Mouse (Mus musculus): ENCODE data around the gene Sdha. TPM values are rescaled to one million over a fixed set of nuclear protein-coding genes. Genes with fewer than 3 reads are reported as not detected.
A peak's percentile ranks its signal among the peaks of the same experiment; 100 is the strongest.

Sdha gene
- polyA plus RNA-seq, 1 experiment = 83.1 TPM

GRCm38 (mm10) chr13:74381533-74382276 is 31.6 kb upstream of the Sdha start:
- Histone ChIP-seq H3K27ac (ENCODE audit: control insufficient read depth, insufficient read depth, low read depth, low read length) (no peak overlapping the region), H3K36me3 (ENCODE audit: control insufficient read depth, insufficient read depth, low read length) (no peaks in the 10 kb centered on the region), H3K27me3 (ENCODE audit: control insufficient read depth, insufficient read depth, low read length) (no peaks in the 10 kb centered on the region), H3K4me1 (ENCODE audit: control insufficient read depth, insufficient read depth, low read length) (no peaks in the 10 kb centered on the region; the same call in 1 of the 2 replicates), H3K4me3 (ENCODE audit: control insufficient read depth, low read depth, low read length) (no peak overlapping the region)
- TF ChIP-seq POLR2A (IDR thresholded peaks at IDR 0.05; ENCODE audit: control insufficient read depth, low read depth, low read length) (no peak), CTCF (IDR thresholded peaks at IDR 0.05; ENCODE audit: control insufficient read depth, insufficient read depth, insufficient replicate concordance, low read depth, low read length) (no peak)

- no peak within 1 kb of the TSS for H3K4me3 ChIP-seq (ENCODE audit: control insufficient read depth, low read depth, low read length)
- H3K27ac ChIP-seq (ENCODE audit: control insufficient read depth, insufficient read depth, low read depth, low read length) = no peak within 1 kb of the TSS
- H3K36me3 ChIP-seq (ENCODE audit: control insufficient read depth, insufficient read depth, low read length) = no peaks in the 10 kb centered on the region
- TF ChIP-seq CTCF (IDR thresholded peaks at IDR 0.05; ENCODE audit: control insufficient read depth, insufficient read depth, insufficient replicate concordance, low read depth, low read length) = no peak
- TF ChIP-seq POLR2A (IDR thresholded peaks at IDR 0.05; ENCODE audit: control insufficient read depth, low read depth, low read length) = no peak
- peaks cover 7% of the 10 kb centered on the region for H3K4me1 ChIP-seq (ENCODE audit: control insufficient read depth, insufficient read depth, low read length)
- H3K27me3 ChIP-seq (ENCODE audit: control insufficient read depth, insufficient read depth, low read length) = no peaks in the 10 kb centered on the region
These were observed 13.8 kb upstream of the Sdha start, which contains the start of gene Lrrc14b for GRCm38 (mm10) chr13:74363859-74364235. TSS of gene Lrrc14b (minus strand) at chr13:74364005.

- no peak overlapping the region for H3K4me3 ChIP-seq (ENCODE audit: control insufficient read depth, low read depth, low read length)
- H3K27me3 ChIP-seq (ENCODE audit: control insufficient read depth, insufficient read depth, low read length) = no peaks in the 10 kb centered on the region
- H3K4me1 ChIP-seq (ENCODE audit: control insufficient read depth, insufficient read depth, low read length) = peaks cover 7% of the 10 kb centered on the region
- H3K36me3 ChIP-seq (ENCODE audit: control insufficient read depth, insufficient read depth, low read length) = no peaks in the 10 kb centered on the region
- no peak for TF ChIP-seq POLR2A (IDR thresholded peaks at IDR 0.05; ENCODE audit: control insufficient read depth, low read depth, low read length)
- TF ChIP-seq CTCF (IDR thresholded peaks at IDR 0.05; ENCODE audit: control insufficient read depth, insufficient read depth, insufficient replicate concordance, low read depth, low read length) = no peak
- no peak overlapping the region for H3K27ac ChIP-seq (ENCODE audit: control insufficient read depth, insufficient read depth, low read depth, low read length)
These were observed 13.2 kb upstream of the Sdha start for GRCm38 (mm10) chr13:74363176-74363858.

GRCm38 (mm10) chr13:74362218-74362617 is 12.1 kb upstream of the Sdha start:
- no peak for TF ChIP-seq POLR2A (IDR thresholded peaks at IDR 0.05; ENCODE audit: control insufficient read depth, low read depth, low read length)
- TF ChIP-seq CTCF (IDR thresholded peaks at IDR 0.05; ENCODE audit: control insufficient read depth, insufficient read depth, insufficient replicate concordance, low read depth, low read length) = no peak
- Histone ChIP-seq H3K4me3 (ENCODE audit: control insufficient read depth, low read depth, low read length) (no peak overlapping the region), H3K27ac (ENCODE audit: control insufficient read depth, insufficient read depth, low read depth, low read length) (no peak overlapping the region), H3K27me3 (ENCODE audit: control insufficient read depth, insufficient read depth, low read length) (no peaks in the 10 kb centered on the region), H3K36me3 (ENCODE audit: control insufficient read depth, insufficient read depth, low read length) (no peaks in the 10 kb centered on the region), H3K4me1 (ENCODE audit: control insufficient read depth, insufficient read depth, low read length) (peaks cover 7% of the 10 kb centered on the region)

- Histone ChIP-seq H3K4me1 (ENCODE audit: control insufficient read depth, insufficient read depth, low read length) (no peaks in the 10 kb centered on the region), H3K27ac (ENCODE audit: control insufficient read depth, insufficient read depth, low read depth, low read length) (no peak overlapping the region), H3K27me3 (ENCODE audit: control insufficient read depth, insufficient read depth, low read length) (no peaks in the 10 kb centered on the region), H3K4me3 (ENCODE audit: control insufficient read depth, low read depth, low read length) (no peak overlapping the region), H3K36me3 (ENCODE audit: control insufficient read depth, insufficient read depth, low read length) (peaks cover 2% of the 10 kb centered on the region; the same call in 1 of the 2 replicates)
- no peak for TF ChIP-seq CTCF (IDR thresholded peaks at IDR 0.05; ENCODE audit: control insufficient read depth, insufficient read depth, insufficient replicate concordance, low read depth, low read length)
- no peak for TF ChIP-seq POLR2A (IDR thresholded peaks at IDR 0.05; ENCODE audit: control insufficient read depth, low read depth, low read length)
These were observed 6.4 kb upstream of the Sdha start for GRCm38 (mm10) chr13:74356491-74356890.

GRCm38 (mm10) chr13:74350435-74350906 is 391 bp upstream of the Sdha start:
- TF ChIP-seq CTCF (IDR thresholded peaks at IDR 0.05; ENCODE audit: control insufficient read depth, insufficient read depth, insufficient replicate concordance, low read depth, low read length) (no peak), POLR2A (IDR thresholded peaks at IDR 0.05; ENCODE audit: control insufficient read depth, low read depth, low read length) (no peak)
- H3K27me3 ChIP-seq (ENCODE audit: control insufficient read depth, insufficient read depth, low read length) = no peaks in the 10 kb centered on the region
- no peaks in the 10 kb centered on the region for H3K4me1 ChIP-seq (ENCODE audit: control insufficient read depth, insufficient read depth, low read length)
- H3K27ac ChIP-seq (ENCODE audit: control insufficient read depth, insufficient read depth, low read depth, low read length) = peak overlapping the region; percentile 40
- peak overlapping the region; percentile 94 for H3K4me3 ChIP-seq (ENCODE audit: control insufficient read depth, low read depth, low read length)
- no peaks in the 10 kb centered on the region for H3K36me3 ChIP-seq (ENCODE audit: control insufficient read depth, insufficient read depth, low read length)

- TF ChIP-seq CTCF (IDR thresholded peaks at IDR 0.05; ENCODE audit: control insufficient read depth, insufficient read depth, insufficient replicate concordance, low read depth, low read length) (no peak), POLR2A (IDR thresholded peaks at IDR 0.05; ENCODE audit: control insufficient read depth, low read depth, low read length) (no peak)
- Histone ChIP-seq H3K4me3 (ENCODE audit: control insufficient read depth, low read depth, low read length) (no peak overlapping the region), H3K4me1 (ENCODE audit: control insufficient read depth, insufficient read depth, low read length) (no peaks in the 10 kb centered on the region), H3K27ac (ENCODE audit: control insufficient read depth, insufficient read depth, low read depth, low read length) (no peak overlapping the region), H3K36me3 (ENCODE audit: control insufficient read depth, insufficient read depth, low read length) (no peaks in the 10 kb centered on the region; the same call in 1 of the 2 replicates), H3K27me3 (ENCODE audit: control insufficient read depth, insufficient read depth, low read length) (no peaks in the 10 kb centered on the region)
These were observed 9.0 kb downstream of the Sdha start for GRCm38 (mm10) chr13:74341036-74341435.
